Mouse (Mus musculus): Measurements from ENCODE around the gene Tldc2.

GRCm38 (mm10) chr2:157102256-157102655 lies 15.4 kb downstream of the Tldc2 start:
- TF ChIP-seq CTCF (IDR thresholded peaks at IDR 0.05; ENCODE audit: low read depth), result no peak
- no peak for TF ChIP-seq EP300 (IDR thresholded peaks at IDR 0.05; ENCODE audit: low read depth)
